Mouse (Mus musculus): ENCODE results near the gene Gbx2. TPM values are rescaled to one million over a fixed set of nuclear protein-coding genes. Genes with fewer than 3 reads are reported as not detected.

Gene Gbx2
- polyA plus RNA-seq, 1 experiment from 2014 or later = 0.10 TPM

- Histone ChIP-seq H3K9ac (no peak overlapping the region), H3K9me3 (replicated peaks) (no peaks in the 10 kb centered on the region), H3K27ac (no peak overlapping the region), H3K4me3 (replicated peaks) (no peak overlapping the region), H3K4me1 (no peaks in the 10 kb centered on the region), H3K4me2 (no peak overlapping the region), H3K27me3 (no peaks in the 10 kb centered on the region), H3K36me3 (no peaks in the 10 kb centered on the region; the same call in 1 of the 2 replicates)
- 50% methylated on average over 2 of the region's 2 CpGs for WGBS
- no peak for ATAC-seq (replicated peaks; ENCODE audit: low FRiP score)
Observed at GRCm38 (mm10) chr1:89899036-89899435, 31.9 kb downstream of the Gbx2 start.

GRCm38 (mm10) chr1:89895801-89896200 is 35.2 kb downstream of the Gbx2 start:
- Histone ChIP-seq H3K9me3 (replicated peaks) (no peaks in the 10 kb centered on the region), H3K9ac (no peak overlapping the region), H3K4me1 (peaks cover 5% of the 10 kb centered on the region; the same call in 1 of the 2 replicates), H3K27me3 (no peaks in the 10 kb centered on the region), H3K36me3 (peaks cover 2% of the 10 kb centered on the region; the same call in 1 of the 2 replicates), H3K4me3 (replicated peaks) (no peak overlapping the region), H3K4me2 (no peak overlapping the region), H3K27ac (no peak overlapping the region)
- 79% methylated on average over 5 of the region's 5 CpGs for WGBS
- 0 out of 2 replicates have a peak, but pooled peaks have one; percentile 36 for ATAC-seq (replicated peaks; ENCODE audit: low FRiP score)

GRCm38 (mm10) chr1:89892281-89892680 is 38.7 kb downstream of the Gbx2 start:
- peaks cover 33% of the 10 kb centered on the region for H3K36me3 ChIP-seq
- H3K4me1 ChIP-seq = peaks cover 5% of the 10 kb centered on the region; the same call in 1 of the 2 replicates
- 55% methylated on average over 7 of the region's 7 CpGs for WGBS
- no peak overlapping the region for H3K4me2 ChIP-seq
- no peak overlapping the region for H3K9ac ChIP-seq
- peaks cover 3% of the 10 kb centered on the region; the same call in 1 of the 2 replicates for H3K27me3 ChIP-seq
- H3K4me3 ChIP-seq (replicated peaks) = no peak overlapping the region
- no peak for ATAC-seq (replicated peaks; ENCODE audit: low FRiP score)
- H3K27ac ChIP-seq = no peak overlapping the region
- H3K9me3 ChIP-seq (replicated peaks) = no peaks in the 10 kb centered on the region

- no peaks in the 10 kb centered on the region for H3K9me3 ChIP-seq (replicated peaks)
- no peak overlapping the region for H3K4me3 ChIP-seq (replicated peaks)
- no peak overlapping the region for H3K27ac ChIP-seq
- peaks cover 33% of the 10 kb centered on the region for H3K36me3 ChIP-seq
- peaks cover 3% of the 10 kb centered on the region; the same call in 1 of the 2 replicates for H3K27me3 ChIP-seq
- peaks cover 5% of the 10 kb centered on the region; the same call in 1 of the 2 replicates for H3K4me1 ChIP-seq
- H3K9ac ChIP-seq = no peak overlapping the region
- WGBS = 89% methylated on average over 6 of the region's 6 CpGs
- ATAC-seq (replicated peaks; ENCODE audit: low FRiP score) = no peak
- H3K4me2 ChIP-seq = no peak overlapping the region
Observed at GRCm38 (mm10) chr1:89891400-89891799, 39.6 kb downstream of the Gbx2 start.

- Histone ChIP-seq H3K4me2 (no peak overlapping the region), H3K36me3 (peaks cover 30% of the 10 kb centered on the region), H3K27ac (no peak overlapping the region), H3K9me3 (replicated peaks) (no peaks in the 10 kb centered on the region), H3K9ac (no peak overlapping the region), H3K4me3 (replicated peaks) (no peak overlapping the region), H3K27me3 (peaks cover 8% of the 10 kb centered on the region; the same call in 1 of the 2 replicates), H3K4me1 (peaks cover 31% of the 10 kb centered on the region)
- 31% methylated on average over 4 of the region's 4 CpGs for WGBS
- no peak for ATAC-seq (replicated peaks; ENCODE audit: low FRiP score)
Observed at GRCm38 (mm10) chr1:89885696-89886095, 45.3 kb downstream of the Gbx2 start.

- Histone ChIP-seq H3K4me3 (replicated peaks) (no peak overlapping the region), H3K36me3 (peaks cover 20% of the 10 kb centered on the region), H3K9me3 (replicated peaks) (no peaks in the 10 kb centered on the region), H3K4me1 (peaks cover 43% of the 10 kb centered on the region), H3K4me2 (no peak overlapping the region), H3K9ac (no peak overlapping the region), H3K27me3 (peaks cover 8% of the 10 kb centered on the region; the same call in 1 of the 2 replicates), H3K27ac (no peak overlapping the region)
- 71% methylated on average over 8 of the region's 8 CpGs for WGBS
- ATAC-seq (replicated peaks; ENCODE audit: low FRiP score) = no peak
Observed at GRCm38 (mm10) chr1:89884335-89884734, 46.6 kb downstream of the Gbx2 start.

GRCm38 (mm10) chr1:89880834-89881233 is 50.1 kb downstream of the Gbx2 start:
- Histone ChIP-seq H3K27me3 (peaks cover 4% of the 10 kb centered on the region; the same call in 1 of the 2 replicates), H3K27ac (peak overlapping the region; percentile 24; the same call in 1 of the 2 replicates), H3K36me3 (no peaks in the 10 kb centered on the region), H3K4me1 (peaks cover 47% of the 10 kb centered on the region), H3K4me2 (no peak overlapping the region), H3K4me3 (replicated peaks) (no peak overlapping the region), H3K9ac (no peak overlapping the region), H3K9me3 (replicated peaks) (no peaks in the 10 kb centered on the region)
- 59% methylated on average over 10 of the region's 10 CpGs for WGBS
- ATAC-seq (replicated peaks; ENCODE audit: low FRiP score) = no peak

GRCm38 (mm10) chr1:89880193-89880592 is 50.8 kb downstream of the Gbx2 start:
- peaks cover 4% of the 10 kb centered on the region; the same call in 1 of the 2 replicates for H3K27me3 ChIP-seq
- H3K9me3 ChIP-seq (replicated peaks) = no peaks in the 10 kb centered on the region
- ATAC-seq (replicated peaks; ENCODE audit: low FRiP score) = no peak
- no peak overlapping the region for H3K4me3 ChIP-seq (replicated peaks)
- no peaks in the 10 kb centered on the region for H3K36me3 ChIP-seq
- H3K4me2 ChIP-seq = 0 out of 2 replicates have a peak overlapping the region, but pooled peaks have one; percentile 10
- 7% methylated on average over 8 of the region's 8 CpGs for WGBS
- H3K27ac ChIP-seq = peak overlapping the region; percentile 24; the same call in 1 of the 2 replicates
- peaks cover 40% of the 10 kb centered on the region for H3K4me1 ChIP-seq
- H3K9ac ChIP-seq = no peak overlapping the region

- Histone ChIP-seq H3K4me1 (peaks cover 24% of the 10 kb centered on the region), H3K4me3 (replicated peaks) (no peak overlapping the region), H3K9ac (no peak overlapping the region), H3K36me3 (no peaks in the 10 kb centered on the region), H3K27me3 (peaks cover 4% of the 10 kb centered on the region; the same call in 1 of the 2 replicates), H3K4me2 (no peak overlapping the region), H3K27ac (no peak overlapping the region), H3K9me3 (replicated peaks) (no peaks in the 10 kb centered on the region)
- 77% methylated on average over 11 of the region's 11 CpGs for WGBS
- ATAC-seq (replicated peaks; ENCODE audit: low FRiP score) = no peak
Observed at GRCm38 (mm10) chr1:89878496-89878895, 52.5 kb downstream of the Gbx2 start.

Other genes starting within 250 kb of the Gbx2 start
- 0.04 and 0.09 TPM in 2 replicates for gene Asb18, start 83.5 kb upstream of the Gbx2 start, polyA plus RNA-seq (2015; fragmentation: Nextera tagmentation; extraction: Ambion mirVana)
- 0.14 and 0.17 TPM in 2 replicates for gene Iqca, start 222.2 kb upstream of the Gbx2 start, polyA plus RNA-seq (2015; fragmentation: Nextera tagmentation; extraction: Ambion mirVana)